Mouse (Mus musculus): ENCODE data around the gene Spag4.
"Not testable (repeated sequence)": the region's sequence is repeated elsewhere in the genome, so short reads cannot be mapped to it uniquely, and the experiment has no call there.

The Spag4 gene

DNA sequence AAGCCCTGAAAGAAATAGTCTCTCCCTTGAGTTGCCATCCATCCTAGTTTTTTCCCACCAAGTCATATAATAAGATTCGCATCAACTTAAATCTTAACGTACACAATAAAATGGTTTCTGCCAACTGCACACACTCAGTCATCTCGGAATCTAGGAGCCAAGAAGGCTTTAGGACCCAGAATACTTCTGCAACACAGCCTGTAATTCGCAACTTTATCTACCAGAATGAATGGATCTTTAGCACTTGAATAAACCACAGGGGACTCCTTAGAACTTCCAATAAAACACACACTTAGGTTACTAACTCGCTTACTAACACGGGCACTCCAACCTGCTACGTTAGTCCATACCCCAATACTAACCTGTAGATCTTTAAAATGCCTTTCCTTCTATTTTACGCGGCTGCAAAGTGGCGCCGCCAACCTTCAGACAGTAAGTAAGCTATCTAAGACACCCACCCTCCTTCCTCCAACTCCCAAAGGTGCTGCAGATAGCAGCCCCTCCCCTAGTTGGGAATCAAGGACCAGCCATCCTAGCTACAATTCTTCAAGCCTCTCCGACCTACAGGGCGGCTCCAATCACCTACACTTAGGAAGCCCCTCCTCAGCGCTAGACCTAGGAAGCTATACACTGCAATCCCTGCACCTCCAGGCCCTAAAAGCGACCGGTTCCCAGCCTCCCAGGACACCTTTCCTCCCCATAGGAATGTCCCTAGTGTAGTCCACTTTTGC lies 45.8 kb downstream of the Spag4 start:
- no peak for DNase-seq

GRCm38 (mm10) chr2:156111358-156112079 lies 46.5 kb downstream of the Spag4 start, which contains the start of the genes Cpne1 and Rbm12:
Gene Cpne1 (minus strand): TSS chr2:156111965.
Gene Rbm12 (minus strand): TSS chr2:156111978.
- DNase-seq: peak; percentile 99

DNA sequence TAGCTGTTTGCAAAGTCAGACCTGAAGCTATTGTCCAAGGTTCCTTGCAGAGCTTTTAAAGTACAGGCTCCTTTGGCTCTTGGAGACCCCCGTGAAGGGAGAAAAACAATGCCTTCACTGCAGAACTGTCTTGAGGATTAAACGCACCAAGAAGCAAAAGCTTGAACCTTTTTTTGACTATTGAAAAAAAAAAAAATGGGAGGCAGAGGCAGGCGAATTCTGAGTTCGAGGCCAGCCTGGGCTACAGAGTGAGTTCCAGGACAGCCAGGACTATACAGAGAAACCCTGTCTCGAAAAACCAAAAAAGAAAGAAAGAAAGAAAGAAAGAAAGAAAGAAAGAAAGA lies 47.1 kb downstream of the Spag4 start:
- not testable (repeated sequence) for DNase-seq

GRCm38 (mm10) chr2:156119566-156119965 lies 54.6 kb downstream of the Spag4 start:
- DNase-seq: peak; percentile 74
